Mouse (Mus musculus) myocyte (in vitro differentiated cells): ENCODE results near the gene Rhno1. TPM values are rescaled to one million over a fixed set of nuclear protein-coding genes. Genes with fewer than 3 reads are reported as not detected.

Experiments
- H3K27me3 ChIP-seq: one replicate; pipeline ENCODE4 v1.6.1; 2011; ENCODE audit not compliant: control insufficient read depth, insufficient read depth, insufficient read length
- H3K36me3 ChIP-seq: one replicate; pipeline ENCODE4 v1.6.1; 2011; ENCODE audit not compliant: control insufficient read depth, insufficient read depth
- H3K4me2 ChIP-seq: one replicate; pipeline ENCODE4 v1.6.1; 2011; ENCODE audit warnings: low read depth, control low read depth
- H3K4me3 ChIP-seq: one replicate; pipeline ENCODE4 v1.5.1; 2011; ENCODE audit warnings: mild to moderate bottlenecking, control low read depth, moderate library complexity
- H3K79me2 ChIP-seq: one replicate; pipeline ENCODE4 v1.6.1; 2011; ENCODE audit not compliant: control insufficient read depth, insufficient read depth
- H3ac ChIP-seq: one replicate; pipeline ENCODE4 v1.6.1; 2011; ENCODE audit not compliant: control insufficient read depth, insufficient read length
- CEBPB ChIP-seq: IDR thresholded peaks from 2 replicates; pipeline ENCODE4 v1.6.1; 2011; ENCODE audit warnings: mild to moderate bottlenecking, moderate library complexity; ENCODE audit not compliant: poor library complexity, insufficient read depth, severe bottlenecking
- E2F4 ChIP-seq: IDR thresholded peaks from one replicate; pipeline ENCODE4 v1.6.1; 2011; ENCODE audit warnings: mild to moderate bottlenecking, control low read depth, moderate library complexity; ENCODE audit not compliant: insufficient read depth
- MAX ChIP-seq: IDR thresholded peaks from one replicate; pipeline ENCODE4 v1.6.1; 2011; ENCODE audit warnings: low read depth, mild to moderate bottlenecking, control low read depth
- MYOD1 ChIP-seq, 3 experiments: IDR thresholded peaks; one replicate each; pipeline ENCODE4 v1.6.1; 2011; ENCODE audit warnings: control low read depth in 2 of 3, low read depth in 2 of 3, mild to moderate bottlenecking in 2 of 3, moderate library complexity in 1 of 3; ENCODE audit not compliant: insufficient read length in 2 of 3, control insufficient read depth in 1 of 3
- MYOG ChIP-seq, 3 experiments: IDR thresholded peaks; one replicate each; pipeline ENCODE4 v1.6.1; 2011; ENCODE audit warnings: control low read depth in 2 of 3, low read depth in 2 of 3, mild to moderate bottlenecking in 2 of 3; ENCODE audit not compliant: insufficient read length in 2 of 3, control insufficient read depth in 1 of 3, insufficient read depth in 1 of 3
- POLR2A ChIP-seq: IDR thresholded peaks from one replicate; pipeline ENCODE4 v1.6.1; 2011; ENCODE audit warnings: low read depth, mild to moderate bottlenecking, control low read depth, moderate library complexity; ENCODE audit not compliant: insufficient read length
- POLR2AphosphoS2 ChIP-seq: IDR thresholded peaks from one replicate; pipeline ENCODE4 v1.6.1; 2011; ENCODE audit warnings: low read depth, control low read depth; ENCODE audit not compliant: insufficient read length
- REST ChIP-seq: IDR thresholded peaks from one replicate; pipeline ENCODE4 v1.6.1; 2011; ENCODE audit warnings: mild to moderate bottlenecking, control low read depth, moderate library complexity; ENCODE audit not compliant: insufficient read depth, insufficient read length
- SRF ChIP-seq: IDR thresholded peaks from one replicate; pipeline ENCODE4 v1.6.1; 2011; ENCODE audit warnings: low read depth; ENCODE audit not compliant: control insufficient read depth, insufficient read length
- TCF12 ChIP-seq: IDR thresholded peaks from one replicate; pipeline ENCODE4 v1.6.1; 2011; ENCODE audit warnings: mild to moderate bottlenecking, control low read depth; ENCODE audit not compliant: poor library complexity, insufficient read depth, severe bottlenecking
- TCF3 ChIP-seq: IDR thresholded peaks from one replicate; pipeline ENCODE4 v1.6.1; 2011; ENCODE audit warnings: low read depth, control low read depth; ENCODE audit not compliant: insufficient read length
- USF1 ChIP-seq: IDR thresholded peaks from one replicate; pipeline ENCODE4 v1.6.1; 2011; ENCODE audit warnings: low read depth, mild to moderate bottlenecking, control low read depth, moderate library complexity
- polyA plus RNA-seq: library from polyadenylated mRNA; unstranded; fragments of >200 nt; fragmentation: generic; extraction: Trizol; gene quantifications from one replicate; pipeline ENCODE4 v1.2.1, GENCODE M21; 2012; ENCODE audit warnings: missing spikeins

Gene Rhno1
- polyA plus RNA-seq: 32.8 TPM

GRCm38 (mm10) chr6:128362381-128363006 is at the start of gene Rhno1, which contains the start of gene Foxm1:
TSS of gene Rhno1 (minus strand) at chr6:128362911.
TSS of gene Foxm1 (plus strand) at chr6:128362967.
- peak within 1 kb of the TSS; percentile 48 for H3ac ChIP-seq
- peak within 1 kb of the TSS; percentile 81 for H3K4me2 ChIP-seq
- peaks cover 48% of the 10 kb centered on the region for H3K79me2 ChIP-seq
- peaks cover 3% of the 10 kb centered on the region for H3K36me3 ChIP-seq
- TF ChIP-seq MYOG (IDR thresholded peaks at IDR 0.05; ENCODE audit: control insufficient read depth in 1 of 3, insufficient read depth in 1 of 3, insufficient read length in 2 of 3, low read depth in 2 of 3) (no peak), REST (no peak), CEBPB (no peak), SRF (no peak), TCF3 (no peak), POLR2AphosphoS2 (peak; percentile 62), E2F4 (peak; percentile 96), USF1 (peak; percentile 94), POLR2A (peak; percentile 55), MYOD1 (IDR thresholded peaks at IDR 0.05; ENCODE audit: control insufficient read depth in 1 of 3, insufficient read length in 2 of 3, low read depth in 2 of 3) (no peak), MAX (no peak), TCF12 (no peak)
- H3K27me3 ChIP-seq: no peaks in the 10 kb centered on the region
- H3K4me3 ChIP-seq: peak within 1 kb of the TSS; percentile 73

- Histone ChIP-seq H3K4me3 (no peak overlapping the region), H3ac (no peak overlapping the region), H3K4me2 (no peak overlapping the region), H3K36me3 (peaks cover 11% of the 10 kb centered on the region), H3K27me3 (no peaks in the 10 kb centered on the region), H3K79me2 (no peaks in the 10 kb centered on the region)
- no peak for TF ChIP-seq TCF12
- TF ChIP-seq SRF: no peak
- no peak for TF ChIP-seq MYOG (IDR thresholded peaks at IDR 0.05; ENCODE audit: control insufficient read depth in 1 of 3, insufficient read depth in 1 of 3, insufficient read length in 2 of 3, low read depth in 2 of 3)
- no peak for TF ChIP-seq MAX
These were observed 48.4 kb upstream of the Rhno1 start for GRCm38 (mm10) chr6:128411115-128411514.

- TF ChIP-seq REST (no peak), USF1 (no peak), MYOG (IDR thresholded peaks at IDR 0.05; ENCODE audit: control insufficient read depth in 1 of 3, insufficient read depth in 1 of 3, insufficient read length in 2 of 3, low read depth in 2 of 3) (no peak), SRF (no peak), MAX (no peak), POLR2A (no peak), MYOD1 (IDR thresholded peaks at IDR 0.05; ENCODE audit: control insufficient read depth in 1 of 3, insufficient read length in 2 of 3, low read depth in 2 of 3) (no peak), POLR2AphosphoS2 (no peak), CEBPB (no peak)
- H3K79me2 ChIP-seq: no peaks in the 10 kb centered on the region
- no peaks in the 10 kb centered on the region for H3K27me3 ChIP-seq
- H3ac ChIP-seq: no peak overlapping the region
- H3K4me2 ChIP-seq: no peak overlapping the region
- peaks cover 11% of the 10 kb centered on the region for H3K36me3 ChIP-seq
- H3K4me3 ChIP-seq: no peak overlapping the region
These were observed 47.6 kb upstream of the Rhno1 start for GRCm38 (mm10) chr6:128410305-128410704.

- Histone ChIP-seq H3ac (no peak overlapping the region), H3K27me3 (no peaks in the 10 kb centered on the region), H3K4me2 (no peak overlapping the region), H3K79me2 (no peaks in the 10 kb centered on the region), H3K36me3 (peaks cover 11% of the 10 kb centered on the region), H3K4me3 (no peak overlapping the region)
- TF ChIP-seq MYOG (IDR thresholded peaks at IDR 0.05; ENCODE audit: control insufficient read depth in 1 of 3, insufficient read depth in 1 of 3, insufficient read length in 2 of 3, low read depth in 2 of 3) (no peak), POLR2AphosphoS2 (no peak), TCF3 (no peak), REST (no peak), SRF (no peak), E2F4 (no peak), CEBPB (no peak), TCF12 (no peak), POLR2A (no peak), MAX (no peak), MYOD1 (IDR thresholded peaks at IDR 0.05; ENCODE audit: control insufficient read depth in 1 of 3, insufficient read length in 2 of 3, low read depth in 2 of 3) (no peak), USF1 (no peak)
These were observed 45.9 kb upstream of the Rhno1 start for GRCm38 (mm10) chr6:128408544-128409125.

GRCm38 (mm10) chr6:128404708-128405107 is 42.0 kb upstream of the Rhno1 start:
- Histone ChIP-seq H3K4me2 (no peak overlapping the region), H3K27me3 (no peaks in the 10 kb centered on the region), H3K36me3 (peaks cover 11% of the 10 kb centered on the region), H3ac (no peak overlapping the region), H3K4me3 (no peak overlapping the region), H3K79me2 (no peaks in the 10 kb centered on the region)
- TF ChIP-seq SRF (no peak), TCF3 (no peak), USF1 (no peak), REST (no peak), CEBPB (no peak), E2F4 (no peak), TCF12 (no peak)
